Mouse (Mus musculus) embryo, embryonic 11.5 days (tissue): Measurements from ENCODE around the gene Tmem205.
A peak's percentile ranks its signal among the peaks of the same experiment; 100 is the strongest.

ENCODE experiments used
- DNase-seq: peaks from one replicate; pipeline ENCODE4 v3.0.0-alpha.2; 2012; ENCODE audit warnings: low read depth, low spot score

Tmem205 gene

GRCm38 (mm10) chr9:21917493-21918034 lies 9.8 kb downstream of the Tmem205 start:
- DNase-seq: no peak

GRCm38 (mm10) chr9:21916851-21917492 lies 10.4 kb downstream of the Tmem205 start:
- DNase-seq: no peak

GRCm38 (mm10) chr9:21909474-21910223 lies 17.7 kb downstream of the Tmem205 start:
- no peak for DNase-seq

- no peak for DNase-seq
Observed at GRCm38 (mm10) chr9:21908216-21908615, 19.1 kb downstream of the Tmem205 start.

- DNase-seq: no peak
Observed at GRCm38 (mm10) chr9:21904031-21904430, 23.3 kb downstream of the Tmem205 start.

- peak; percentile 55 for DNase-seq
Observed at GRCm38 (mm10) chr9:21901223-21901820, 26.0 kb downstream of the Tmem205 start.

- DNase-seq: no peak
Observed at GRCm38 (mm10) chr9:21889229-21889628, 38.1 kb downstream of the Tmem205 start.

- DNase-seq: no peak
Observed at GRCm38 (mm10) chr9:21876601-21877000, 50.8 kb downstream of the Tmem205 start.

- DNase-seq: no peak
Observed at GRCm38 (mm10) chr9:21872204-21872603, 55.2 kb downstream of the Tmem205 start.
